Mouse (Mus musculus) bone marrow macrophage, adult 2 months (primary cell): Measurements from ENCODE around the gene Mipol1. TPM values are rescaled to one million over a fixed set of nuclear protein-coding genes. Genes with fewer than 3 reads are reported as not detected.

Source experiments
- H3K27ac ChIP-seq: 2 replicates; pipeline ENCODE4 v1.5.1; 2012; ENCODE audit warnings: low read depth, low read length; ENCODE audit not compliant: insufficient read depth
- H3K4me1 ChIP-seq: 2 replicates; pipeline ENCODE4 v1.6.1; 2012; ENCODE audit warnings: low read length; ENCODE audit not compliant: control insufficient read depth, insufficient read depth
- H3K4me3 ChIP-seq: 2 replicates; pipeline ENCODE4 v1.5.1; 2012; ENCODE audit warnings: mild to moderate bottlenecking, low read length, moderate library complexity; ENCODE audit not compliant: insufficient read depth
- CTCF ChIP-seq: IDR thresholded peaks from 2 replicates; pipeline ENCODE4 v1.5.1; 2012; ENCODE audit warnings: low read depth, mild to moderate bottlenecking, low read length, moderate library complexity
- POLR2A ChIP-seq: IDR thresholded peaks from 2 replicates; pipeline ENCODE4 v1.6.1; 2012; ENCODE audit warnings: mild to moderate bottlenecking, low read depth, low read length, borderline replicate concordance
- polyA plus RNA-seq: library from polyadenylated mRNA; stranded (reverse); fragments of >200 nt; gene quantifications from 2 replicates; pipeline ENCODE4 v1.2.4, GENCODE M21; 2012; ENCODE audit not compliant: missing spikeins, insufficient read depth, insufficient read length

Mipol1 gene
- polyA plus RNA-seq, 1 experiment: 1.6 TPM

DNA sequence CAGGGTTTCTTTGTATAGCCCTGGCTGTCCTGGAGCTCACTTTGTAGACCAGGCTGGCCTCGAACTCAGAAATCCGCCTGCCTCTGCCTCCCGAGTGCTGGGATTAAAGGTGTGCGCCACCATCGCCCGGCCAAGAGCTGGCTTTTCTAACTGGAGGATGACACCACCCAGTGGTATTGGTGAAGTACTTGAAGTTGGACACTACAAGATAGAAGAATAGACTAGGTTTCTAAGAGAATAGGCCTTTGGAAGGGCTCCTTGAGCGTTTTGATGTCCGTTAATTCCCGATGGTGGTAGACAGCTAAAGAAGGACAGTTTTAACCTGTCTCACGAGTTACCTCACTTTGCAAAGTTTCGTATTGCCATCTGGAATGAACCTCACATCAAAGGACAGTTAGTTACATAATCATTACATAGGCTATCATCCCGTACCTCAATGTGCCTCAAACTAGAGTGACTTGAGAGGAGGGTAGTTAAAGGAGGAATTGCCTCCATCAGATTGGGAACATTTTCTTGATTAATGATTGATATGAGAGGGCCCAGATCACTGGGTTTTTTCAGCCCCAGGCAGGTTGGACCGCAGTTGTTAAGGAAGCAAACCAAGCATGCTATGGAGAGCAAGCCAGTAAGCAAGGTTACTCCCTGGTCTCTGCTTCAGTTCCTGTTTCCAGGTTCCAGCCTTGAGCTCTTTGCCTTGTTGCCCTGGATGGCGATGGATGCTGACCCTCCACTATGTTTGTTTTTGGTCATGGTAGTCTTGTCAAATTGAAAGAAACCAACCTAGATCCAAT lies 1.1 kb downstream of the Mipol1 start:
- TF ChIP-seq CTCF (no peak), POLR2A (no peak)
- peaks cover 15% of the 10 kb centered on the region for H3K4me1 ChIP-seq
- no peak overlapping the region for H3K27ac ChIP-seq
- H3K4me3 ChIP-seq: peak overlapping the region; percentile 74

DNA sequence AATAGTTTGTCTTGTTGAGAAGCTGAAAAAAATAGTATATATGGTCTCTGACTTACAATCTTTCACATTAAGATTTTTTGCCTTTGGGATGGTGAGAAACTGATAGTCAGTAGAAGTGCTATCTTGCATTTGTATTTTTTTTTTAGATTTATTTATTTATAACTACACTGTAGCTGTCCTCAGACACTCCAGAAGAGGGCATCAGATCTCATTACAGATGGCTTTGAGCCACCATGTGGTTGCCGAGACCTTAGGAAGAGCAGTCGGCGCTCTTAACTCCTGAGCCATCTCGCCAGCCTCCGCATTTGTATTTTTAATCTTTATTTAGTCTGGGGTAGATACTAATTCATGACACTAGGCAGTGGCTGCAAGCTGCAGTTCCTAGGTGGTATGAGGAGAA lies 3.2 kb downstream of the Mipol1 start:
- TF ChIP-seq CTCF (no peak), POLR2A (no peak)
- Histone ChIP-seq H3K4me3 (no peak overlapping the region), H3K27ac (no peak overlapping the region), H3K4me1 (peaks cover 24% of the 10 kb centered on the region)

DNA sequence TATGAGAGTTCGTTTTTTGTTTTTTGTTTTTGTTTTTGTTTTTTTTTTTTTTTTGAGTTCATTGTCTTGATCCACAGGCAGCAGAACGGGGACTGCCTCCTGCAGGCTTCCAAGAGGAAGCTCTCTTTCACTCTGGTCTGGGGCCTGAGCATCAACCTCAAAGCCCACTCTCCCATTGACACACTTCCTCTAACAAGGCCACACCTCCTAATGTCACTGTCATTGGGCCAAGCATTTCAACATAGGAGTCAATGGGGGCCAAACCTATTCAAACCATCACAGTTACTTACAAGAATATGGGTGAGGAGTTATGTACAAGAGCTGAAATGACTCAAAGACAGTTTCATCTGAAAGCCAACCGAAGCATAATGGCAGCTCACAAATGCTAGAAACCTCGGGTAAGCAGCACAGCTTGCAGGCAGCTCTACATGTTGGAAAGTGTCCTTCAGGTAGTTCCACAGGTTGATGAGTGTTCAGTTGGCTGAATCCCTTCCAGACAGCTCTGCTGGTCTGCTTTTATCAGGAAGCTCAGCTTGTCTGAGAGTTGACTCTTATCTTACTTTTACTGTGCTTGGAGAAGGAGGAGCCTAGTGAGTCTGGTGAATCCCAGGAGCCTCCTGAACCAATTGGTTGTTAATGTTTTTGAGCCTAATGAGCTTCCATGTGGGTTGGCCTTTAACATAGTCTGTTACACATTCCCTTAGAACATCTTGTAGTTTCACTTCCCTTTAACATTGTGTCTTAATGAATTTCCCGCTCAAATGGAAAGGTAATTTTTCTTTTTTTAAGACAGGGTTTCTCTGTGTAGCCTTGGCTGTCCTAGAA lies 13.7 kb downstream of the Mipol1 start:
- TF ChIP-seq POLR2A (no peak), CTCF (no peak)
- peak overlapping the region; percentile 0; the same call in 1 of the 2 replicates for H3K27ac ChIP-seq
- peaks cover 10% of the 10 kb centered on the region for H3K4me1 ChIP-seq
- no peak overlapping the region for H3K4me3 ChIP-seq

DNA sequence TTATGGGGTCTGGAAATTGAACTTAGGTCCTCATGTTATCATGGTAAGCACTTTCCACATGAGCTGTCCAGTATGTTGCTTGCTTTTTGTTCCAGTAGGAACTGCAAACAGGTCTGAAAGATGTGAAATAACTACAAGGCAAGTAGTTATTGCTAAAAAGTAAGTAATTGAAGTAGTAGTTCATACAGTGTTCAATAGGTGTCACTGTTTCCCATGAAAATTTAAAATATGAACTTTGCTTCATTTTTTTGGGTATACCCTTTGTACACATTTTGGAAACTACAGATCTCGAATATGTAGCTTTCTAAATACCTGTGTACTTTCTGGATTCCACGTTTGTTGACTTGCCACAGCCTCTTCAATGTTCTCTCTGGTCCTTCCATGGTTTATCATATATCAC lies 28.3 kb downstream of the Mipol1 start:
- no peaks in the 10 kb centered on the region for H3K4me1 ChIP-seq
- H3K4me3 ChIP-seq: no peak overlapping the region
- H3K27ac ChIP-seq: no peak overlapping the region
- TF ChIP-seq CTCF (no peak), POLR2A (no peak)

DNA sequence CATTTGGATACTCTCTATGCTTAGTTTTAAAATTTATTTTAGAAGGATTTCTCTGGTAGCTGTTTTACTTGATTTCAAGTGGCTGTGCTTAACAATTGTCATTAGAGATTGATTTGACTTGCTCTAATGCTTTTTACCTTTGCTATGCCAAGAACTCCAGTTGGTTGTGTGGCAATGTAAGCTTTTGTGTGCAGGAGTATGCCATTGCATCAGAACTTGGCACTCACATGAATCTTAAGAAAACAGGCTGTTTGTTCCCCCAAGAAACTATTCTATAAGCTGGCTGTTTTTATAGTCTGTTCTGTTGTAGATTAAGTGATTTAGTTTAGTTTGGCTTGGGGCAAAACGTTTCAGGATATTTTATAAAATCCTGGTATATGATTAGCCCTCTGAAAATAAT lies 45.2 kb downstream of the Mipol1 start:
- TF ChIP-seq POLR2A (no peak), CTCF (no peak)
- H3K4me3 ChIP-seq: no peak overlapping the region
- no peaks in the 10 kb centered on the region for H3K4me1 ChIP-seq
- no peak overlapping the region for H3K27ac ChIP-seq

DNA sequence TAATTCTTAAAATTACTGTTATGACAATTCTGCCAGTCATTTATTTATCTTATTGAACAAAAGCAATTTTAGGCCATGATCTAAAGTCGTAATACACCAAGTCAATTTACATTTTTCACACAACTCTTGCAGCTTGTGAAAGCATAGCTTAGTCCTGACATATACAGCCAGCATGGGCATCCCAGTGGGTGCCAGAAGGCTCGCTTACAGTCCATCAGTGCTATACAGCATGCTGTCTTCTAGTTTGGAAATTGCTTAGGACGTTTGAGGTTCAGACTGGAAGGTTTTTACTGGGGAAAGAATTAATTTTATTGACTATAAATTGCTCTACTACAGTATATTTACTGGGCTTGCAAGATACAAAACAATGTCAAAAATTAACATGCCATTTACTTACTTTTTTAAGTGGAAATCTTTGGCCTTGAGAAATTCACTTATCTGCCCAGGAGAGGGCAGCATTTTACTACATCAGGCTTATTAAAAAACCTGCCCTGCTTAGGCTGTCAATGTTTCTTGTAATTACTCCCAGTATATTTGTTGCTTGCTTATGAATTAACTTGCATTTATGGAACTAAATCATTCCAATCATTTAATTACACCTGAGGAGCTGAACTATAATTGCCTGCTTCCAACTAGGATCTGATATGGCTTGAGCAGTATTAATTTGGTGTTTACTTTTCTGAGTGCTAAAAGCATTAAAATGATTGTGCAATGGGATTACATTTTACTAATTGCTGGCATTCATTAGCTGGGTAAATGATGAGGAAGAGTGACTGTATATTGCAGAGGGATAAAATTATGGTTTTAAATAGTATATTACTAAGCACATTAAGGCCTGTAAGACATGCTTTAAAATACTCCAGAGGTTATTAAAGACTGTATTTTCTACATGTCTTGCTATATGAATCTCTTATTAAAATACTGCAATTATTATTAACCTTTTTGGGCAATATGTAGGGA lies 51.2 kb downstream of the Mipol1 start:
- TF ChIP-seq CTCF: no peak
- TF ChIP-seq POLR2A: no peak
- H3K4me1 ChIP-seq: no peaks in the 10 kb centered on the region

DNA sequence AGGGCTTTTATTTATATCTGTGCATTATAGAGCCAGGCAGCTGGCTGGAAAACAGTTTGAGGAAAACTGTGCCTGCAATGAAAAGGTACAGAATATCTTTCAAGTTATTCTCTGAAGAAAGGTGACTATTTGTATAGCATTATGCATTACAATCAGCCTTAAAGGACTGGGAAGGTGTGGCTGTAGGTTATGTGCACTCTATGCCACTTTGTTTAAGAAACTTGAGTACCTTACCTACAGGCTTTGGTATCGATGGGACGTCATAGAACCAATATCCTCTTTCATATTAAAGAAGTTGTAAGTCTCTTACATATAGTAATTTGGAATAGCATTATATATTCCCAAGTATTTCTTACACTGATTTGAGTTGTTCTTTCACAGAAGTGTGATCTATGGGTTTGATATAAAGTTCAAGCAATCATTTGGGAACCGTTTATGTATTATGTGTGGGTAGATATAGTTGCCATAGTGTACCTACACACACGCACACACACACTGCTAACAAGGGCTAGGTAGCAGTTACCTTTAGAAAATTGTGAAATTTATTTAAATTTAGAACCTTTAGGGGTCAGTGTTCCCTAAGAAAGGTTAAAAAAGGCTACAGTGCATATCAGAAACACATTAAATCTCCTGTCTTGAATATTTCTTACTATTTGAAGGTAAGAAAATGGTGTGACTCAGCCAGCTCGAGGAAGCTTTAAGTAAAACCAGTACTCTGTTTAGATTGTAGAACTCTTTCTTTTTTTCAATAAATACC lies 55.3 kb downstream of the Mipol1 start:
- Histone ChIP-seq H3K4me3 (no peak overlapping the region), H3K27ac (no peak overlapping the region), H3K4me1 (no peaks in the 10 kb centered on the region)
- TF ChIP-seq POLR2A (no peak), CTCF (no peak)

More for the DNA sequence above, 51.2 kb downstream of the Mipol1 start:
- no peak overlapping the region for H3K27ac ChIP-seq
- no peak overlapping the region for H3K4me3 ChIP-seq

DNA sequence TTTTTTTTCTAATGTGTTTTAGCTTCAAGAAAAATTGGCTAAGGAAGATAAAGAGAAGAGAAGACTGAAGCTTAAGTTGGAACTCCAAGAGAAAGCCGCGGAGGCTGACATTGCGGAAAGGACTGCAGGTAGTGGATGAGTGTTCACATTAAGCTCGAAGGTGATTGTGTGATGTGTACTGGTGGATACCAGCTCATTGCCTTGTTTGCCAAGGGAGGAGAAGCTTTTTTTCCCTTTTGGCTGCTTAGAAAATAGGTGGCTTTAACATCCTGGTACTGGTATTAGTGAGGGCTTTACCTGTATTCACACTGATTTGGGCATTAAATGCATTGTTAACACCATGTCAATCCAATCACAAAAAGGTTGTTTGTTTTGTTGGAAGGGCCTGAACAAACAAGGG lies 77.1 kb downstream of the Mipol1 start:
- Histone ChIP-seq H3K4me3 (no peak overlapping the region), H3K4me1 (no peaks in the 10 kb centered on the region), H3K27ac (no peak overlapping the region)
- TF ChIP-seq POLR2A (no peak), CTCF (no peak)

DNA sequence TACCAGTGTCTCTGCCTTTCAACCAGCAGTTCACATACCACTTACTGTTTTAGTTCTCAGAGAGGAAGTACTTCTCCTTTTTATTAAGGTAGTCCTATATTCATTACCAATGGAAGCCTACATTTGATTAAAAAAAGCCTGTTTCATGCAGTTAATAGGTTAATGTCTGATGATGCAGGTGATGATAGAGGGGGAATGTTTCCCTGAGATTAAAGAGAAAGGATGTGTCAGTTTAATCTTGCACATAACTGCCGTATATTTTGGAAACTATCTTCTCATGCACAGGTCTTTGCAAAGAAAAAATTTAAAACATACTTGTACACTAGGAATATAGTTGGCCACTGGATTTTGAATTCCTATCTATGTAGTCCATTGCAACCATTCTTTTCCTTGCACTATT lies 77.5 kb downstream of the Mipol1 start:
- Histone ChIP-seq H3K27ac (no peak overlapping the region), H3K4me3 (no peak overlapping the region), H3K4me1 (no peaks in the 10 kb centered on the region)
- TF ChIP-seq POLR2A (no peak), CTCF (no peak)
